Mouse (Mus musculus): ENCODE data around the gene Tent5a.

- TF ChIP-seq POLR2A (IDR thresholded peaks at IDR 0.05; ENCODE audit: control insufficient read depth, extremely low read depth, insufficient read depth, low read length, poor library complexity) (no peak), CTCF (IDR thresholded peaks at IDR 0.05; ENCODE audit: borderline replicate concordance, control insufficient read depth, extremely low read depth, insufficient read depth, low read length, poor library complexity) (no peak)
These were observed 16.0 kb upstream of the Tent5a start for GRCm38 (mm10) chr9:85342892-85343785.

All from thymus, adult 2 months (tissue).